Comparison of ENCODE assay signal across 18 mouse cellular contexts in genomic region chr16:90242426-90243304, GRCm38 (mm10). TPM values are rescaled to one million over a fixed set of nuclear protein-coding genes. Genes with fewer than 3 reads are reported as not detected.
DNase-seq lines count a peak whose midpoint lies in the region; ATAC-seq and TF ChIP-seq lines count a peak whose summit lies in the region.
"Had no signal": no experiment of that assay in that cellular context is flagged by ENCODE, and none has a peak within 500 bp of the region (broad histone marks: within the 10 kb centered on the region; RNA-seq: fewer than 3 reads in every experiment).

No protein-coding gene starts in this region.

- no peak overlapping the region for H3K4me2 ChIP-seq in heart, embryonic 13.5 days
- H3K4me2 ChIP-seq in hindbrain, embryonic 12.5 days (replicated peaks) = no peak overlapping the region
- no peak overlapping the region for H3K4me2 ChIP-seq in hindbrain, postnatal 0 days (ENCODE audit: low read depth, low read length)
- H3K4me2 ChIP-seq in midbrain, embryonic 12.5 days (replicated peaks) = no peak overlapping the region
- H3K4me2 ChIP-seq in midbrain, embryonic 16.5 days (ENCODE audit: low read length) = no peak overlapping the region
- no peak overlapping the region for H3K4me2 ChIP-seq in liver, embryonic 12.5 days
- H3K4me2 ChIP-seq: embryonic facial prominence, embryonic 12.5 days; forebrain, embryonic 15.5 days; hindbrain, embryonic 14.5 days had no signal

- H3K4me3 ChIP-seq in heart, embryonic 13.5 days = no peak overlapping the region
- H3K4me3 ChIP-seq in hindbrain, embryonic 12.5 days = no peak overlapping the region
- H3K4me3 ChIP-seq in hindbrain, postnatal 0 days (ENCODE audit: low read length) = no peak overlapping the region
- no peak overlapping the region for H3K4me3 ChIP-seq in midbrain, embryonic 12.5 days
- no peak overlapping the region for H3K4me3 ChIP-seq in midbrain, embryonic 16.5 days (ENCODE audit: low read depth, low read length)
- H3K4me3 ChIP-seq in liver, embryonic 12.5 days = no peak overlapping the region
- H3K4me3 ChIP-seq: embryonic facial prominence, embryonic 12.5 days; forebrain, embryonic 15.5 days; heart, adult 2 months had no signal

- no peak for TF ChIP-seq CTCF in hindbrain, postnatal 0 days (IDR thresholded peaks at IDR 0.05; ENCODE audit: low read depth)

- intact Hi-C loops in heart, postnatal 14 days (cut with DNase I) = no loop called here

- peaks cover 95% of the 10 kb centered on the region for H3K36me3 ChIP-seq in heart, embryonic 13.5 days
- peaks cover 79% of the 10 kb centered on the region for H3K36me3 ChIP-seq in hindbrain, embryonic 12.5 days
- peaks cover 62% of the 10 kb centered on the region for H3K36me3 ChIP-seq in hindbrain, postnatal 0 days (ENCODE audit: insufficient read depth, low read length)
- H3K36me3 ChIP-seq in midbrain, embryonic 12.5 days = peaks cover 89% of the 10 kb centered on the region
- peaks cover 32% of the 10 kb centered on the region for H3K36me3 ChIP-seq in midbrain, embryonic 16.5 days (ENCODE audit: control insufficient read depth, insufficient read depth, low read length)
- H3K36me3 ChIP-seq in liver, embryonic 12.5 days = peaks cover 97% of the 10 kb centered on the region

- no peaks in the 10 kb centered on the region for H3K9me3 ChIP-seq in heart, embryonic 13.5 days
- no peaks in the 10 kb centered on the region for H3K9me3 ChIP-seq in hindbrain, embryonic 12.5 days (replicated peaks)
- no peaks in the 10 kb centered on the region for H3K9me3 ChIP-seq in hindbrain, postnatal 0 days (ENCODE audit: low read length)
- H3K9me3 ChIP-seq in midbrain, embryonic 12.5 days = no peaks in the 10 kb centered on the region
- H3K9me3 ChIP-seq in midbrain, embryonic 16.5 days (replicated peaks; ENCODE audit: control insufficient read depth, low read length, poor library complexity, severe bottlenecking) = no peaks in the 10 kb centered on the region
- H3K9me3 ChIP-seq in liver, embryonic 12.5 days (replicated peaks) = no peaks in the 10 kb centered on the region
- H3K9me3 ChIP-seq: embryonic facial prominence, embryonic 12.5 days; forebrain, embryonic 15.5 days had no signal

- H3K27me3 ChIP-seq in heart, embryonic 13.5 days (replicated peaks) = no peaks in the 10 kb centered on the region
- no peaks in the 10 kb centered on the region for H3K27me3 ChIP-seq in hindbrain, embryonic 12.5 days
- H3K27me3 ChIP-seq in hindbrain, postnatal 0 days (ENCODE audit: insufficient read depth, low read length) = no peaks in the 10 kb centered on the region
- no peaks in the 10 kb centered on the region for H3K27me3 ChIP-seq in midbrain, embryonic 12.5 days
- H3K27me3 ChIP-seq in midbrain, embryonic 16.5 days (ENCODE audit: control insufficient read depth, insufficient read depth, low read depth, low read length) = no peaks in the 10 kb centered on the region
- H3K27me3 ChIP-seq in liver, embryonic 12.5 days (replicated peaks) = no peaks in the 10 kb centered on the region
- H3K27me3 ChIP-seq: embryonic facial prominence, embryonic 12.5 days; forebrain, embryonic 15.5 days had no signal

- ATAC-seq in heart, embryonic 13.5 days (ENCODE audit: extremely low read depth, insufficient number of reproducible peaks, low FRiP score, low TSS enrichment) = 0 out of 2 replicates have a peak, but pooled peaks have one; percentile 54
- ATAC-seq in hindbrain, embryonic 12.5 days (ENCODE audit: low FRiP score) = peak; percentile 61
- no peak for ATAC-seq in hindbrain, postnatal 0 days
- ATAC-seq in midbrain, embryonic 12.5 days (ENCODE audit: low FRiP score, low read depth) = peak; percentile 47; the same call in 1 of the 2 replicates
- ATAC-seq in midbrain, embryonic 16.5 days = no peak
- ATAC-seq in liver, embryonic 12.5 days = no peak
- ATAC-seq: activated CD4-positive, CD25-positive, alpha-beta regulatory T cell, adult 4 months; forebrain, embryonic 15.5 days had no signal

- H3K27ac ChIP-seq in heart, embryonic 13.5 days (replicated peaks) = no peak overlapping the region
- no peak overlapping the region for H3K27ac ChIP-seq in hindbrain, embryonic 12.5 days
- no peak overlapping the region for H3K27ac ChIP-seq in hindbrain, postnatal 0 days
- H3K27ac ChIP-seq in midbrain, embryonic 12.5 days (replicated peaks) = no peak overlapping the region
- no peak overlapping the region for H3K27ac ChIP-seq in midbrain, embryonic 16.5 days (ENCODE audit: low read length)
- H3K27ac ChIP-seq in liver, embryonic 12.5 days = no peak overlapping the region
- H3K27ac ChIP-seq: embryonic facial prominence, embryonic 12.5 days; forebrain, embryonic 15.5 days; heart, adult 2 months; hindbrain, embryonic 14.5 days had no signal

- DNase-seq in heart, postnatal 14 days = no peak
- DNase-seq in hindbrain, postnatal 0 days (ENCODE audit: low spot score) = no peak
- DNase-seq: adrenal gland, postnatal 14 days; cerebellum, adult 11-12 months; cerebellum, adult 9-10 months; cerebellum, postnatal 25 days; gastrocnemius, postnatal 36 days; heart, adult 2 months; heart, postnatal 36 days had no signal

- peaks cover 5% of the 10 kb centered on the region; the same call in 1 of the 2 replicates for H3K4me1 ChIP-seq in heart, embryonic 13.5 days
- no peaks in the 10 kb centered on the region for H3K4me1 ChIP-seq in hindbrain, embryonic 12.5 days
- H3K4me1 ChIP-seq in hindbrain, postnatal 0 days (ENCODE audit: insufficient read depth, low read length) = no peaks in the 10 kb centered on the region
- no peaks in the 10 kb centered on the region for H3K4me1 ChIP-seq in midbrain, embryonic 12.5 days
- H3K4me1 ChIP-seq in midbrain, embryonic 16.5 days (ENCODE audit: control insufficient read depth, insufficient read depth, low read length) = no peaks in the 10 kb centered on the region
- H3K4me1 ChIP-seq in liver, embryonic 12.5 days = no peaks in the 10 kb centered on the region
- H3K4me1 ChIP-seq: embryonic facial prominence, embryonic 12.5 days; forebrain, embryonic 15.5 days had no signal

- H3K9ac ChIP-seq in heart, embryonic 13.5 days = no peak overlapping the region
- H3K9ac ChIP-seq in hindbrain, embryonic 12.5 days = no peak overlapping the region
- H3K9ac ChIP-seq in hindbrain, postnatal 0 days (replicated peaks; ENCODE audit: low read length) = no peak overlapping the region
- H3K9ac ChIP-seq in midbrain, embryonic 12.5 days (replicated peaks) = no peak overlapping the region
- no peak overlapping the region for H3K9ac ChIP-seq in midbrain, embryonic 16.5 days (ENCODE audit: low read depth, low read length)
- H3K9ac ChIP-seq in liver, embryonic 12.5 days = no peak overlapping the region
- H3K9ac ChIP-seq: embryonic facial prominence, embryonic 12.5 days; forebrain, embryonic 15.5 days; hindbrain, embryonic 14.5 days had no signal

- WGBS in heart, embryonic 13.5 days = 70% methylated on average over 17 of the region's 17 CpGs
- WGBS in hindbrain, embryonic 12.5 days = 71% methylated on average over 17 of the region's 17 CpGs
- WGBS in hindbrain, postnatal 0 days = 54% methylated on average over 17 of the region's 17 CpGs
- WGBS in midbrain, embryonic 12.5 days = 78% methylated on average over 17 of the region's 17 CpGs
- 70% methylated on average over 17 of the region's 17 CpGs for WGBS in midbrain, embryonic 16.5 days
- 83% methylated on average over 17 of the region's 17 CpGs for WGBS in liver, embryonic 12.5 days (ENCODE audit: insufficient replicate concordance)

RNA-seq across cellular contexts. Expression of gene Sod1, which starts 22.1 kb away (rescaled TPM):
- 927 and 1,079 TPM in 2 replicates for polyA plus RNA-seq in heart, embryonic 13.5 days (2015; fragmentation: Nextera tagmentation; extraction: Ambion mirVana)
- 100 to 1,000 TPM; 463 to 497 TPM for total RNA-seq in heart, postnatal 14 days (2021)
- polyA plus RNA-seq in hindbrain, embryonic 12.5 days (2016; fragmentation: Nextera tagmentation; extraction: Ambion mirVana) = 702 and 781 TPM in 2 replicates
- 185 and 217 TPM in 2 replicates for total RNA-seq in hindbrain, postnatal 0 days (2014; rRNA removed)
- polyA plus RNA-seq in hindbrain, postnatal 0 days (2015; fragmentation: Nextera tagmentation; extraction: Ambion mirVana) = 1,314 and 1,323 TPM in 2 replicates
- polyA plus RNA-seq in midbrain, embryonic 12.5 days (2016; fragmentation: Nextera tagmentation; extraction: Ambion mirVana) = 759 and 804 TPM in 2 replicates
- 840 and 889 TPM in 2 replicates for polyA plus RNA-seq in midbrain, embryonic 16.5 days (2015; fragmentation: Nextera tagmentation; extraction: Ambion mirVana)
- polyA plus RNA-seq in liver, embryonic 12.5 days (2016; fragmentation: Nextera tagmentation; extraction: Ambion mirVana) = 1,290 and 1,294 TPM in 2 replicates

RNA-seq across cellular contexts. Expression of gene Scaf4, which starts 41.6 kb away (rescaled TPM):
- polyA plus RNA-seq in heart, embryonic 13.5 days (2015; fragmentation: Nextera tagmentation; extraction: Ambion mirVana) = 15.5 and 16.3 TPM in 2 replicates
- total RNA-seq in heart, postnatal 14 days (2021) = 10 to 100 TPM; 26.9 to 28.3 TPM
- polyA plus RNA-seq in hindbrain, embryonic 12.5 days (2016; fragmentation: Nextera tagmentation; extraction: Ambion mirVana) = 36.2 and 38.7 TPM in 2 replicates
- total RNA-seq in hindbrain, postnatal 0 days (2014; rRNA removed) = 15.4 and 16.8 TPM in 2 replicates
- polyA plus RNA-seq in hindbrain, postnatal 0 days (2015; fragmentation: Nextera tagmentation; extraction: Ambion mirVana) = 16.0 and 16.8 TPM in 2 replicates
- polyA plus RNA-seq in midbrain, embryonic 12.5 days (2016; fragmentation: Nextera tagmentation; extraction: Ambion mirVana) = 39.8 and 43.8 TPM in 2 replicates
- polyA plus RNA-seq in midbrain, embryonic 16.5 days (2015; fragmentation: Nextera tagmentation; extraction: Ambion mirVana) = 22.6 and 26.6 TPM in 2 replicates
- polyA plus RNA-seq in liver, embryonic 12.5 days (2016; fragmentation: Nextera tagmentation; extraction: Ambion mirVana) = 21.7 and 21.9 TPM in 2 replicates

Comparison
In these comparisons a context has a peak if more than half of its experiments do, and no peak if none do; other contexts are left out.
1. ATAC-seq: peak in heart, embryonic 13.5 days (single experiment), hindbrain, embryonic 12.5 days (single experiment) and midbrain, embryonic 12.5 days (single experiment); none in hindbrain, postnatal 0 days (single experiment), midbrain, embryonic 16.5 days (single experiment) and liver, embryonic 12.5 days (single experiment).